ENCODE assay signal across 7 mouse cellular contexts in the genomic region with DNA sequence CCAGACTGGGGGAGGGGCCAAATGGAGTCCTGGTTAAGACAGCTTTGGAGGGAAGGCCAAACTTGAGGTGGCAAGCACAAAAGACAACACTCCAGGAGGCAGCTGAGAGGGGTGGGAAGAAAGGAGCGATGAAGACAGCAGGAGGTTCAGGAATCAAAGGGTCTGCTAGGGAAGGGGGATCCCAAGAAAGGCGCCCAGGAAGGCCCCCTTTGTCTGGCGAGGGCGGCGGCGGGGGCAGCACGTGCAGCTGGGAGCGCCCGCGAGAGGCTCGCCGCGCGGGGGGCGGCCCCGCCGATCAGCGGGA. TPM values are rescaled to one million over a fixed set of nuclear protein-coding genes. Genes with fewer than 3 reads are reported as not detected.
A peak's percentile ranks its signal among the peaks of the same experiment; 100 is the strongest.
DNase-seq lines count a peak whose midpoint lies in the region; ATAC-seq and TF ChIP-seq lines count a peak whose summit lies in the region.

No protein-coding gene starts in this region.

- H3K4me1 ChIP-seq in forebrain, postnatal 0 days (ENCODE audit: insufficient read depth) = peaks cover 31% of the 10 kb centered on the region
- peaks cover 80% of the 10 kb centered on the region for H3K4me1 ChIP-seq in limb, embryonic 10.5 days

- 0% methylated on average over 6 of the region's 18 CpGs for WGBS in forebrain, postnatal 0 days
- 2% methylated on average over 17 of the region's 18 CpGs for WGBS in limb, embryonic 10.5 days

- H3K27ac ChIP-seq in forebrain, postnatal 0 days (ENCODE audit: low read depth, low read length) = peak overlapping the region; percentile 97
- peak overlapping the region; percentile 99 for H3K27ac ChIP-seq in limb, embryonic 10.5 days

- peak overlapping the region; percentile 82 for H3K9ac ChIP-seq in forebrain, postnatal 0 days

- ATAC-seq in forebrain, postnatal 0 days = no peak

- H3K27me3 ChIP-seq in forebrain, postnatal 0 days (ENCODE audit: insufficient read depth, low read length) = no peaks in the 10 kb centered on the region
- H3K27me3 ChIP-seq in limb, embryonic 10.5 days (ENCODE audit: low read depth, poor library complexity, severe bottlenecking) = no peaks in the 10 kb centered on the region

- peak overlapping the region; percentile 89 for H3K4me2 ChIP-seq in forebrain, postnatal 0 days (ENCODE audit: low read depth)

- H3K4me3 ChIP-seq in forebrain, postnatal 0 days (ENCODE audit: low read depth, low read length) = peak overlapping the region; percentile 45
- peak overlapping the region; percentile 56 for H3K4me3 ChIP-seq in limb, embryonic 10.5 days

- no peak for TF ChIP-seq CTCF in forebrain, postnatal 0 days (IDR thresholded peaks at IDR 0.05; ENCODE audit: low read depth)

- DNase-seq in retina, embryonic 14.5 days (ENCODE audit: low spot score) = peak; percentile 77
- DNase-seq in retina, postnatal 1 day = no peak
- peak; percentile 65 for DNase-seq in brain, adult 2 months (ENCODE audit: low read depth, low spot score)
- peak; percentile 87 for DNase-seq in forebrain, postnatal 0 days
- no peak for DNase-seq in limb, embryonic 10.5 days (ENCODE audit: low spot score)
- peak; percentile 66 for DNase-seq in naive thymus-derived CD4-positive, alpha-beta T cell, adult 2 months (ENCODE audit: low read depth)
- DNase-seq in urinary bladder, postnatal 4 days (ENCODE audit: low spot score in 2 of 2) = no peak

- H3K9me3 ChIP-seq in forebrain, postnatal 0 days (ENCODE audit: low read length) = no peaks in the 10 kb centered on the region
- H3K9me3 ChIP-seq in limb, embryonic 10.5 days (replicated peaks) = no peaks in the 10 kb centered on the region

- no peaks in the 10 kb centered on the region for H3K36me3 ChIP-seq in forebrain, postnatal 0 days (ENCODE audit: insufficient read depth)
- no peaks in the 10 kb centered on the region for H3K36me3 ChIP-seq in limb, embryonic 10.5 days

RNA-seq across cellular contexts. Expression of a gene that starts 16.5 kb away (rescaled TPM):
- total RNA-seq in forebrain, postnatal 0 days (2014; rRNA removed) = 46.0 and 47.6 TPM in 2 replicates
- polyA plus RNA-seq in forebrain, postnatal 0 days (2015; fragmentation: Nextera tagmentation; extraction: Ambion mirVana) = 9.4 and 11.6 TPM in 2 replicates
- 4.5 and 6.9 TPM in 2 replicates for polyA plus RNA-seq in limb, embryonic 10.5 days (2016; fragmentation: Nextera tagmentation; extraction: Ambion mirVana)

Comparison
In these comparisons a context has a peak if more than half of its experiments do, and no peak if none do; other contexts are left out.
1. DNase-seq: peak in retina, embryonic 14.5 days (single experiment), brain, adult 2 months (single experiment), forebrain, postnatal 0 days (single experiment) and naive thymus-derived CD4-positive, alpha-beta T cell, adult 2 months (single experiment); none in retina, postnatal 1 day (single experiment), limb, embryonic 10.5 days (single experiment) and urinary bladder, postnatal 4 days (0 of 2).